Mouse (Mus musculus) layer of hippocampus, adult 2 months (tissue): ENCODE results near the gene B3gnt2. TPM values are rescaled to one million over a fixed set of nuclear protein-coding genes. Genes with fewer than 3 reads are reported as not detected.

Experiments used
- DNase-seq, 2 experiments: peaks; one replicate each; pipeline ENCODE4 v3.0.0; 2022; ENCODE audit warnings: low spot score in 2 of 2
- H3K27ac ChIP-seq: fragments of 200-600 bp; 2 replicates; pipeline ENCODE4 v1.8.1; 2022
- H3K4me3 ChIP-seq: fragments of 200-600 bp; 2 replicates; pipeline ENCODE4 v1.8.1; 2022; ENCODE audit warnings: mild to moderate bottlenecking
- CTCF ChIP-seq: fragments of 200-600 bp; conservative IDR thresholded peaks from 2 replicates; pipeline ENCODE4 v1.8.1; 2022; ENCODE audit warnings: antibody characterized with exemption, mild to moderate bottlenecking, moderate library complexity
- total RNA-seq, 2 experiments: library from RNA; stranded (reverse); gene quantifications; 2 replicates each; pipeline ENCODE4 v1.2.3; 2021

The B3gnt2 gene
- total RNA-seq, 2 experiments from 2014 or later = 12.8 to 18.3 TPM

GRCm38 (mm10) chr11:22813921-22814704 is 46.6 kb downstream of the B3gnt2 start:
- TF ChIP-seq CTCF = no peak
- no peak for DNase-seq
- no peak overlapping the region for H3K27ac ChIP-seq
- H3K4me3 ChIP-seq = no peak overlapping the region

- DNase-seq = no peak
- no peak overlapping the region for H3K27ac ChIP-seq
- no peak overlapping the region for H3K4me3 ChIP-seq
- TF ChIP-seq CTCF = no peak
These were observed 47.3 kb downstream of the B3gnt2 start for GRCm38 (mm10) chr11:22813427-22813826.

GRCm38 (mm10) chr11:22811413-22811812 is 49.3 kb downstream of the B3gnt2 start:
- DNase-seq = no peak
- Histone ChIP-seq H3K27ac (no peak overlapping the region), H3K4me3 (no peak overlapping the region)
- no peak for TF ChIP-seq CTCF

- no peak overlapping the region for H3K27ac ChIP-seq
- no peak for DNase-seq
- H3K4me3 ChIP-seq = no peak overlapping the region
- TF ChIP-seq CTCF = no peak
These were observed 51.2 kb downstream of the B3gnt2 start for GRCm38 (mm10) chr11:22809465-22810096.

GRCm38 (mm10) chr11:22808040-22808439 is 52.7 kb downstream of the B3gnt2 start:
- DNase-seq = no peak
- H3K4me3 ChIP-seq = no peak overlapping the region
- TF ChIP-seq CTCF = no peak
- H3K27ac ChIP-seq = no peak overlapping the region

DNA sequence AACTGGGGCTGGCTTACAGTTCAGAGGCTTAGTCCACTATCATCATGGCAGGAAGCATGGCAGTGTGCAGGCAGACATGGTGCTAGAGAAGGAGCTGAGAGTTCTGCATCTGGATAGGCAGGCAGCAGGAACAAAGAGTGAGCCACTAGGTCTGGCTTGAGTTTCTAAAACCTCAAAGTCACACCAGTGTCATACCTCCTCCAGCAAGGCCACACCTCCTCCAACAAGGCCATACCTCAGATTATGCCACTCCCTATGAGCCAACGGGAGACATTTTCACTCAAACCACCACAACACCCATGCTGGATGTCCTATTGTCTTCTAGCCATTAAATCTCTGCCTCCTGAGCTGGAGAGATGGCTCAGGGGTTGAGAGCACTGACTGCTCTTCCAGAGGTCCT is 55.6 kb downstream of the B3gnt2 start:
- no peak overlapping the region for H3K4me3 ChIP-seq
- DNase-seq = no peak
- no peak overlapping the region for H3K27ac ChIP-seq
- no peak for TF ChIP-seq CTCF

GRCm38 (mm10) chr11:22799987-22800424 is 60.8 kb downstream of the B3gnt2 start:
- H3K4me3 ChIP-seq = no peak overlapping the region
- H3K27ac ChIP-seq = no peak overlapping the region
- TF ChIP-seq CTCF = no peak
- DNase-seq = no peak

DNA sequence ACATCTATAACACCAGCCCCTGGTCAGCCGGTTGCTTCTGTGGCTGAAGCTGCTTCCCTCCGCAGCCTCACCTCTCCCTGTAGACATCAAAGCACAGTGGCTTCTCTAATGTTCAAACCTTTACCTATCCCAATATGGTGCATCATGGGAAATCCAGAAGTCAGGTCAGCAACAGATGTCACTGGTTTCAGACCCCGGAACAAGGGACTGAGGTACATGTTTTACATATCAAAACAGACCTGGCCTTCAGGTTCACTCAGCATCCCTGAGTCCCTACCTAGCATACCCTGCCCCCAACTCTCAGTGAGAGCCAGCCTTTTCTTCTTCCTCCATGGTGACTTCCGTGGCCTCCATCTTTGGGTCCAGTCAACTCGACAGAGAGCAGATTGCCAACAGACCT is 61.8 kb downstream of the B3gnt2 start:
- no peak for TF ChIP-seq CTCF
- no peak overlapping the region for H3K4me3 ChIP-seq
- H3K27ac ChIP-seq = no peak overlapping the region
- DNase-seq = no peak

DNA sequence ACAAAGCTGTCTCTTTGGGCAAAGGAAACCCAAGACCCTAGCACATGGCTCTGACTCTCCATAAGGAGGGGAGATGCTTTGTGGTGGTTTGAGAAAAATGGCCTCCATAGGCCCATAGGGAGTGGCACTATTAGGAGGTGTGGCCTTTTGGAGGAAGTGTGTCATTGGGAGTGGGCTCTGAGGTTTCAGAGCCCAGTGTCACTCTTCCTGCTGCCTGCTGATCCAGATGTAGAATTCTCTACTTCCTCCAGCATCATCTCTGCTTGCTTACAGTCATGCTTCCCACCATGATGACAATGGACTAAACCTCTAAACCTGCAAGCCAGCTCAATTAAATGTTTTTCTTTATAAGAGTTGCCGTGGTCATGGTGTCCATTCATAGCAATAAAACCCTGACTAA is 66.0 kb downstream of the B3gnt2 start:
- no peak for DNase-seq
- Histone ChIP-seq H3K27ac (no peak overlapping the region), H3K4me3 (no peak overlapping the region)
- no peak for TF ChIP-seq CTCF

DNA sequence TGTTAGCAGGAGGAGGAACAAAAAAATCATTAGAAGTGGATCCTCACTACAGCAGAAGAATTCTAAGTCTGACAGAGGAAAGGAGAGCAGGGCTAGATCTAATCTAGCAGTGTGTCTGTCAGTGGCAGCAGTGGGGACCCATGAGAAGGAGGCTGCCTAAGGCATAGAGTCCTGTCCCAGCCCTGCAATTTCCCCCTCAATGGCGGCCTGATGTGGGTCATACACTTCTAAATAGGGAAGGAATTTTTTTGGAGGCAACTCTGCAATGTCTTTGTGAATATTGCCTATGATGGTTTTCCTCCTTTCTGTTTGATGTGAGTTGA is 66.9 kb downstream of the B3gnt2 start:
- TF ChIP-seq CTCF = no peak
- DNase-seq = no peak

DNA sequence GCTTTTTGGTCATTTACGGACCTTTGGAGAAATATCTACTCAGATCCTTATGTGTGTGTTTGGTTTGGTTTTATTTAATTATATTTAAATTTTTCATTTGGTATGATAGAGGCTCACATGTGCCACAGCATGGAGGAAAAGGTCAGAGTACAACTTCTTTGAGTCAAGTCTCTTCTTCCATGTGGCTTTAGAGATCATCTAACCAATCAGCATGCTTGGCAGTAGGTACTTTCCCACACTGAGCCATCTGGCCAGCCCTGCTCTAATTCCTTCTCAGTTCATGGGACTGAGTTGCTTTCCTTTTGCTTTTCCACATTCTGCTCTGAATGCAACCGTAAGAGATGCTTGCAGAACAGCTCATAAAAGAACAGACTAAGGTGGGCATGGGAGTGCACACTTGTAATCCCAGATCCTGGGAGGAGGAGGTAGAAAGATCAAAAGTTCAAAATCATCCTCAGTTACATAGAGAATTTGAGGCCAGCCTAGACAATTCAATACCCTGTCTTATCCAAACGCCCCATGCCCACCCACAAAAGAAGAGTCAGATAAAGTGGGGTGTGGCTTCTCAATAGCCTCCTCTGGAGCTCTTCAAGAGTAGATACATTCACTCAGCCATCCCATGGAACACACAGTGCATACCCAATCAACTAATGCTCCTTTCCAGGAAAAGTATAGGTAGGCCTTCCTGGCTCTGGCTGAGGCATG is 67.4 kb downstream of the B3gnt2 start:
- Histone ChIP-seq H3K4me3 (no peak overlapping the region), H3K27ac (no peak overlapping the region)
- no peak for DNase-seq
- no peak for TF ChIP-seq CTCF

More for the DNA sequence above, 66.9 kb downstream of the B3gnt2 start:
- no peak overlapping the region for H3K27ac ChIP-seq
- H3K4me3 ChIP-seq = no peak overlapping the region

DNA sequence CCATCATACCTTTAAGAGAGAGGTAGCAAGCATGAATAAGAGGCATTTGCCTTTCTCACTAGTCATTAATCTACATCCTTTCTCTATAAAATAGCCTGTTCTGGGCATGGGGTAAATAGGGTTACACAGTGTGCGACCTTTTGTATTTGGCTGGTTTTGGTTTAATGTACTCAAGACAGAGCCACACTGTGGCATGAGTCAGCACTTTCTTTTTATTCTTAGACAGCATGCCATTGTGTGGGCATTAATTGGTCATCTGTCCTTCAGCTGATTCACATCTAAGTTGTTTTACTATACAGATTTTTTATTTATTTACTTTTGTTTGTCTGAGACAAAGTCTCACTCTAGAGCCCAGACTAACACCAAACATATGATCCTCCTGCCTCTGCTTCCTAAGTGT is 68.6 kb downstream of the B3gnt2 start:
- H3K27ac ChIP-seq = no peak overlapping the region
- TF ChIP-seq CTCF = no peak
- DNase-seq = no peak
- no peak overlapping the region for H3K4me3 ChIP-seq

DNA sequence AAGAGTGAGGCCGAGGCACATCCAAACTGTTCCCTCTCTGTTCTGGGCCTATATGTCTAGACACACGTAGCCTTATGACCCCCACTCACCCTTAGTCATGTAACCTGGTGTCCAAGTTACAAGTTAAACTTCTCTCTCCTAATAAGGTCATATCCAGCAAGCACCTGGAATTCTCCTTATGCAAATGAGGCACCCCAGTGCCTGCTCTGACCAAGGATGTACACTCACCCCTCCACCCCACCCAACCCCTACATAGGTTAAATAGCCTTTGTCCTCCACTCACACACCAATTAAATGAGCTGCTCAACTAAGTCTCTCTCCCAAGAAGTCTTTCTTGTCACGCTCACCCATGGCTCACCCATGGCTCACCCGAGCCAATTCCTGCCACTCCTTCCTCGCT is 69.0 kb downstream of the B3gnt2 start:
- no peak for TF ChIP-seq CTCF
- H3K27ac ChIP-seq = no peak overlapping the region
- DNase-seq = no peak
- no peak overlapping the region for H3K4me3 ChIP-seq
